Mouse (Mus musculus): Measurements from ENCODE around the gene Rcn3.

- TF ChIP-seq CTCF (IDR thresholded peaks at IDR 0.05; ENCODE audit: insufficient read depth, low read length) = no peak
- TF ChIP-seq POLR2A (IDR thresholded peaks at IDR 0.05; ENCODE audit: borderline replicate concordance, extremely low read depth, low read depth, low read length) = no peak
Measured at GRCm38 (mm10) chr7:45090251-45090977, 1.6 kb downstream of the Rcn3 start.

All from lung, adult 2 months (tissue).